Mouse (Mus musculus): ENCODE results near the gene Fndc8.

Gene Fndc8

DNA sequence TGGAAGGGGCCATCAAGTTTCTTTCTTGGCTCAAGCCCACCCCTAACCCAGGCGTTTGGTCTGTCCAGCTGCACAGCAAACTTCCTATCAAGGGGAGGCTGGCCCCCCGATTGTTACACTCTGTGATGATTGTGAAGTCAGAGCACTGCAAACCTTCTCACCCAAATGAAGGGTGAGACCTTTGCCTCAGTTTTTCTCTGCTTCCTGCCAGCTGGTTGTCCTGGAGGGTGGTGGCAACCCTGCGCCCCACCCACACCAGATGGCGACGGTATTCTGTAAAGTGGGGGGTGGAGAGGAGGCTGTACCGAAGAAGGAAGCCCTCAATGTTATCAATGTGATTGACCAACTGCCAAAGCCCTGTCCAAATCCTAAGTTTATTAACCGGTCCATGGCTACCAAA is at the start of gene Fndc8:
Gene Fndc8 (plus strand): TSS at position 189 of the 400 bp plus-strand sequence.
- no peak for DNase-seq (ENCODE audit: low read depth, low spot score)

DNA sequence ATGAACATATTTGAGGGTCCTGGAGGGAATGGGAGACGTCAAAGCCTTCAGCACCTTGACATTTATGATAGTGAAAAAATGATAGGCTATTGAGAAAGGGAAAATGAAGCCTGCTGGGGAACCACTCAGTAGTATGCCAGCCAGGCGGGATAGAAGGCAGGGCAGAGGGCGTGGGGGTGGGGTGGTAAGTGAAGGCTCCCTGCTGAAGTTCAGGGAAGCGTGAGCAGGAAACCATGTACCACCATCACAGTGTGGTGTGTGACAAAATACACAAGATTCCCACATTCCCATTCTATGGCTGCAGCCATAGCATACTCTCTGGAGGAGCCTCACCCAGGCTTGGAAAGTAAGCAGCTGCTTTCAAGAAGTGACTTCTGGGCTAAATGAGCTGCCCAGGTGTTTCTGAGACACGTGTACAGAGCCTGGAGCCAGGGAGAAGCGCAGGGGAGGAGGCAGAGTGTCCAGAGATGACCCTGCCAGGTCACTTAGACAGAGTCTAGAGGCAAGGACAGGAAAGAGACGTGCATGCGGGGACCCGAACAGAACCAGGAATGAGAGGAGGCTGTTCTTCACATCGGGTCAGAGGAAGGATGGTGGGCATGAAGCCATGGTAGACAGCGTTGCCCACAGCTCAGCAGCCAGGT is 47.0 kb upstream of the Fndc8 start:
- DNase-seq (ENCODE audit: low read depth, low spot score): no peak

DNA sequence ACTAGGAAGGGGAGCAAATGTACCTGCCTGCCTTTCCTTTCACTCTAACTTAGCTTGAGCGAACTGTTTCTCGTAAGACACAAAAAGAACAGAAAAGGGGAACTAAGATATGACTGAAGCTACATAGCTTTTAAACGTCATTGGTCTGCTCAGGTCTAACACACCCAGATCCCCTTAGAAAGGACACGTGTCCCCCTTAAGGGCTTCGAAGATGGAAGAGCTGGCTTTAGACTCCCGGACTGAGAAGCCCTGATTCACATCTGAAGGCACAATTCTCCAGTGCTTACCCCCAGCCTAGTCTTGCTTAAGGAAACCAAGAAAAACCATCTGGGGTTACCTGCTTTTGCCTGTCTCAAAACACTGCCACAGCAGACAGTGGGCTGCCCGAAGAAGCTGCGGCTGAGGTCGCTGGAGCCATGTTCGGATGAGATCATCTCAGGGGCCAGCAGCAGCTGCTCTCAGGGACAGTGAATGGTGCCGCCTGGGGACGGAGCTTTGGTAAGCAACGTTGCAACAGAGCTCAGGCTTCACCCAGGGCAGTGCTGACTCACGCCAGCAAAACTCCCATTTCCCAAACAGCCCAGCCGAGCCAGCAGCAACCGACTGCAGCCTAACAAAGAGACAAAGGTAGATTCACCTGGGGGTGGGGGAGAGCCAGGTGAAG is 46.4 kb upstream of the Fndc8 start:
- DNase-seq (ENCODE audit: low read depth, low spot score): no peak

DNA sequence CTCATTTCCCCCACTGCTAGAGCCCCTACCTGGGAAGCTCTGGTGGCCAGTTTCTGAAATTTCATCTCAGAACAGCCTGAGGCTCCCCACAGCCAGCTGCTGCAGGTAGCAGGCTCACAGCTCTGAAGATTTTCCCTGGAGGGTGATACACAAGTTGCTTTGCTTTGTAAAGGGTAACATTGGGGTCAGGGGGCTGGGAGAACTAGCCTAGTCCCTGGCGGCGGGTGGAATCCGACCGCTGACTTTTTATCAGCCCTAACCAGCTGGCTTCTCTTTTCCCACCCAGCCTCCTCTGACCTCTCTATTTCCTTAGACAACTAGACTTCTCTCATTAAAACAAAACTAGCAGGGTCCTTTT is 45.9 kb upstream of the Fndc8 start:
- DNase-seq (ENCODE audit: low read depth, low spot score): no peak

DNA sequence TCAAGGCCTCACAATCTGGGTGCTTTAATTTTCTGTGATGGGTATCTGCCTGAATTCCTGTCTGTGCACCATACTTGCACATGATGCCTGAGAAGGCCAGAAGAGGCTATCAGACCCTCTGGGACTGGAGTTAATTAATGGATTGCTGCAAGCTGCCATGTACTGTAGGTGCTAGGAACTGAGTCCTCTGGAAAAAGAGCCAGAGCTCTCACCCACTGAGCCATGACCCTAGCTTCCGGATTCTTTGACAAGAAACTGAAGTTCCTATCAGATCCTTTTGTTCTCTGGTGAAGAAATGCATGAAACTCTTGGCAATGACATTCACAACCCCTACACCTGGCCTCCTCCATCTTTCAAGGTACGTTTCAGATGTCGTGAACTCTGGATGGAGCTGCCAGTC is 45.0 kb upstream of the Fndc8 start:
- no peak for DNase-seq (ENCODE audit: low read depth, low spot score)

DNA sequence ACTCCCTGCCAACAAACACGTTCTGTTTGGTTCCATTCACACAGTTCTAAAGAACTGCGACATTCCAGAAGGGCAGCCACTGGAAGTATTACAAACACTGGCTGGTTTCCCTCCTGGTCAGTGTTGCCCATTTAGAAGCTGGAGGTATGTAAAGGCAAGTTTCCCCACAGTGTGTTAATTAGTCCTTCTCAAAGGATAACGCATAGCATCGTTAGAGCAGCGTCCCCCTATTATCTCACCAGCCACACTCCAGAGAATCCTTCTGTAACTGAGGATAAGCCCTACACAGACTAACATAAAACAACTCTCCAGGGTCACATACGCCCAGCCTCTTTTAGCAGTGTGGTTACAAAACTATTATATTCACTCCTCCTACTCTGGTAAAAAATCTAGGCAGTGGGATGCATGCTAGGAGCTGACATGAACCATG is 44.3 kb upstream of the Fndc8 start:
- DNase-seq (ENCODE audit: low read depth, low spot score): no peak

DNA sequence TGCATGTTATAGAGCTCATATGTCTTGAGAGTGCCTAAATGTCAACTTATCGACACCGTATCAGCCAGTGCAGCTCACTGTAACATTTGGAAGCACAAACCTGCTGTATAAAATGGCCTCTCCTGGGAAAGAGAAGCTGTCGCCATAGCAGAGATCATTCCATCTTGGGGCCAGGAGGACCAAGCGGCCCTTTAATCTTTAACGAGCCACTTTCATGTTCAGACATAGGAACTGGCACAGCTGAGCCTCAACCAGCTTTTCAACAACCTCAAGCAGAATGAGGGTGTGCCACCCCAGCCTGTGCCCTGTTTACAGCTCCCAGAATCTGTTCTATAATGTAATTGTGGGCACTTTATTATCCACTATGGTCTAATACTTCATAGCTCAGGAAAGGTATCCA is 41.7 kb upstream of the Fndc8 start:
- DNase-seq (ENCODE audit: low read depth, low spot score): no peak

DNA sequence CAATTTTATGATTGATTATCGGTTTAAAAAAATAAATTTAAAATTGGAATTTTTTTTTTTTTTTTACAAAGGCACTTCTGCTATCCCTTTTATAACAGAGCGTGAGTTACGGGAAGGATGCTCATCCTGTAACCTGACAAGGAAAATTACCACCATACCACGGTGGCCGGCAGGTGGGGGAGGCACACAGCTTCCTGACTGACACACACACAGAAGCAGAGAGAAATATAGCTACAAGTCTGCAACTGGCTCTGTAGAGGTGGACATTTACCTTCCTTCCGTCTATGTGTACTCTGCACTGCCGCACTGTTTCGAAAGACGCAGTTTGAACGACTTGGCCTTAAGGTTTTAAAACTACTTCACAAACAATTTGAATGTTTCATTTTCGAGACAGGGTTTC is 39.8 kb upstream of the Fndc8 start:
- DNase-seq (ENCODE audit: low read depth, low spot score): no peak

DNA sequence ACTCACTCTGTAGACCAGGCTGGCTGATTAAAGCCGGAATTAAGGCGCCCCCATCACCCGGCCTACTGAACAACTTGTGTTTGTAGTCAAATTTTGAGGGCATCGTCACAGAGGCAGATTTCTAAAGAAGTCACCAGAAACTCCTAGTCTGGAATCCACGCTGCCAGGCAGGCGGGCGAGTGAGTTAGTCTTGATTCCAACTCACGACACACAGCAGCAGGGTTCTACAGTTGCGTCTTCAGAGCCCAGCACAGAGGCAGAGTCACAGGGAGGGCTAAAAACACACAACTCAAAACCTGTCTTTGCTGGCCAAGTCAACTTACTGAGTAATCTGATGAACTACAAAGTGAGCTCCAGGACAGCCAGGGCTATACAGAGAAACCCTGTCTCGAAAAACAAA is 39.4 kb upstream of the Fndc8 start:
- DNase-seq (ENCODE audit: low read depth, low spot score): no peak

DNA sequence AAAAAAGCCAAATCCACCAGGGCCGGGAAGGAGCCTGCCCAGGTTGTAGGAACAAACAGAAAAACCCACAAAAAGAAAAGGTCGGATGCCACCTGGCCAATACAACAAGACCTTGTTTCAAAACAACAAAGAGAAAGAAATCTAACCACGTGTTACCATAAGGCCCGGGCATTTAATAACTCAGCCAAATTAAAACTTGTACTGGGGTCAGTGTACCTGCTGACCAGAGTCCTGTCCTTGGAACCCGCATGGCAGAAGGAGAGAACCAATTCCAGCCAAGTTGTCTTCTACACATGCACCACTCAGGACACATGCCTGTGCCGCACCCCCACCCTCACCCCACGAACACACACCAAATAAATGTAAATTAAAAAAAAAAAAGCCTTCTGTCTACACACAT is 39.0 kb upstream of the Fndc8 start:
- DNase-seq (ENCODE audit: low read depth, low spot score): no peak

DNA sequence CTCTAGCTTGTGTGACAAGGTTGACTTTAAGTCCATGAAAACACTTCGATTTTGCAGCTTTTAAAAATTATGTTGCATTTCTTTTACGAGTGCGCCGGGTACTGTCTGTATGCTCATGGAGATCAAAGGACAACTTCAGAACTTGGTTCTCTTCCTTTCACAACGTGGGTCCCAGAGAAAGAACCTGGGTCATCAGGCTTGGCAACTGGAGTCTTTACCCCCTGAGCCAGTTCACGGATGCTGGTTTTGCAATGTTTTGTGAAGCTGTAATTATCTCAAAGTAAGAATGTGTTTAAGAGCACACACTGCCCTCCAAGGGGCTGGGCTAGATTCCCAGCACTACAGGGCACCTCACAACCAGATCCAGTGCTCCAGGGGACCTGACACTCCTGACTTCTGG is 37.8 kb upstream of the Fndc8 start:
- no peak for DNase-seq (ENCODE audit: low read depth, low spot score)

DNA sequence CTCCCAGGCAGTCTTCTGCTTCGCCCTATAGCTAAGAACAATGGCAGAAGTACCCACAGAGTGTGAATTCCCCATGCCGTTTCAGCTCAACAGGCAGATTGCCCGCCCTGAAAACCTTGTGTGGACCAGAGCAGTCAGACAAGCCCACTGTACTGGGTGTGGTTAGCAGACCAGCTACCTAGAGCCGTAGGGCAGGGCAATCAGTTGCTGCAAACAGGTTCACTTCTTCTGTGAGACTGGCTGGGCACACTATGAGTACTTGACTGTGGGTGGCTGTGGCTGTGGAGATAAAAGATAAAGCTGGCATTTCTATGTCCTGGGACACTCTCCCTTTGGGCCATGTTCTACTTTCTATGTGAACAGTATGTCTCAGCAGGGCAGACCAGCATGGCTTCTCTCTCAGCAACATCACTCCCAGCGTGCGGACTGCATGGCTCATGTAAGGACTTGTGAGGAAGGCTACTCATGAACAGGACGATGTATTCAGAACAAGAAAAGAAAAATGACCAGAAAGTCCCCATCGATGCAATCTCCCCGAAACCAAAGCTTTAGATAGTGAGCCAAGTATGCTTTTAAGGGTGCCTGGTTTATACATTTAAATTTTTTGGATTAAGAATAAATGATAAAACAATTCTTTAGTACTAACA is 36.5 kb upstream of the Fndc8 start:
- peak; percentile 42 for DNase-seq (ENCODE audit: low read depth, low spot score)

DNA sequence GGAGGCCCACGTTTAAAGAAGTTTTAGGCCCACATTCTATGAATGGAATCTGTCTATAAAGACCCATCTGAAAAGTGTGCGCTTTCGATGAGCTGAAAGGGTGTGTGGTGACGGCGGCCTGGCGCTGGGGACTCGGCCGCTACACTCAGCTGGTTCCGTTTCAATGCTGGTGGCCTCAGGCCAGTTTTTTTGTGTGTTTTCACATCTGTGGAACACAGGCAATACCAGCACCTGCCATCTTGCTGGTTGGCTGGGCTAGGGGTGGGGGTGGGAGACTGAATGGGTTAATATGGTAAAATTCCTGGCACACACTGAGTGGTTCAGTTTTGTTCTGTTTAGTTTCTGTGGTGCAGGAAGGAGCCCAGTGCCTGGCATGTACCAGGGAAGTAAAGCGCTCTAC is 35.9 kb upstream of the Fndc8 start:
- no peak for DNase-seq (ENCODE audit: low read depth, low spot score)

DNA sequence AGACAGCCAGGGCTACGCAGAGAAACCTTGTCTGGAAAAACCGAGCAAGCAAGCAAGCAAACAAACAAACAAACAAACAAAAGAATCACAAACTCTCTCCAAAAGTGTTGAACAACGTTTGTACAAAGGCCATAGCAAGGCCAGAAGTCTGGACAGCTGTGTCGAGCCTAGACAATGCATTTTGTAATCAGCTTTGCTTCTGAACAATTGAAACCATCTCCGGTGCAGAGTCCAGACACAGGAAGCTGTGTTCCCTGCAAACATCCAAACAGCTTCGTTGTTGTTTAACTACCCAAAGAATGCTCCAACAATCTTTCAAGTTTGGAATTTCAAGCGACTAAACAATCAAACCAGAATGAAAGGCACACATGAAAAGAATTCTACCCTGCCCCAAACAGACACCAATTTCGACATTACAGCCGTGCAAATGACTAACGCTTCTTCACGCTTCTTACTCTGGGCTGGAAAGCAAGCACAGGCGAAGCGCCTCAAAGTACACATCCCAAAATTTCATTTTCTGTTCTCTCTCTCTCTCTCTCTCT is 34.5 kb upstream of the Fndc8 start:
- peak; percentile 84 for DNase-seq (ENCODE audit: low read depth, low spot score)

DNA sequence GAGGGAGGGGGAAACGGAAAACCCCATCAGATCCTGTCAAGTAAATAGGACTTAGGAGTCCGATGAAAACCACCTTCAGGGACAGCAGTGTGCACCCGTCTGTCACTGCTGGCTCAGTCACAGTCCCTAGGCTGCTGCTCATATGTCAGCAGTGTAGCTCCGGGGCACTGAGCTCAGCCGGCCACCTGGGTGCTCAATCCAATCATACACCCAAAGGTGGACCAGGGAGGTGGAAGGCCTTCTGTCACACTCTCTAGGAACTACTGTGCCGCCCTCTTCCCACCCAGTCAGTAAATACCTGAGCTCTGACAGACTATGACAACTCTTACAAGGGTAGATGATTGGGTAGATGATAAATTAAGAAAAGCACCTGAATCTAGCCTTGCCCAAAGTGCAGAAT is 31.2 kb upstream of the Fndc8 start:
- DNase-seq (ENCODE audit: low read depth, low spot score): no peak

DNA sequence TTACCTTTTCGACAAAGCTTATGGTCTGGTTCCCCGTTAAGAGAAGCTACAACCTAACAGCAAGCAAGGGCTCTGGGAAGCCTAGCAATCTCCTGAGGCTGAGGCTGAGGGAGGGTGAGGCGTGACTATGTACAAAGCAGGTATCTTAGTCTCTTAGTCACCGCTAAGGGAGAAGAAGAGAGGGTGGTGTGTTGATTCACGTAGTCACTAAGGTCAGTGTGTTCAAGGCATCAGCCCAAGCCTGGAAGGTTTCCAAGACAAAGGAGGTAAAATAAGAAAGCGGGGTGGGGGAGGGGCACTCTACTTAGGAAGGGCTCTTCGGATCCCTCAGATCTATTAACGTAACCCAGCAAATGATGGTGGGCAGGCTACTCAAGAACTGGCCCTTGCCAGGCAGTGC is 30.4 kb upstream of the Fndc8 start:
- no peak for DNase-seq (ENCODE audit: low read depth, low spot score)

DNA sequence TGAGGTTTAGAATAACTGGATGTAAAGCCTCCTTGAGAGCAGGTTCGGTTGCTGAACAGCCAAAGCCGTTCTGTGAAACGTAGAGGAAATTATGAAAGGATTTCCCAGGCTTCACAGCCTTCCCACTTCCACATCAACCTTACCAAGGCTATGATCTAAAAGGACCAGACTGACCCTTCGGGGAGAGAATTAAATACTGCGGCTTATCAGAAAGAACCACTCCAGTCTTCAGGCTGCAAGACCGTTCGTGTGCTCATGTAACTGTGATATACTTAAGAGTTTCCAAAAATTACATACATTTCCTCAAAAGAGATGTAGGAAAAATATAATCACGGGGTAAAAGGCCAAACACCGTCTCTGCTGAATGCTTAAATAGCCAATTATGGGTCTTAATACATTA is 29.3 kb upstream of the Fndc8 start:
- no peak for DNase-seq (ENCODE audit: low read depth, low spot score)

DNA sequence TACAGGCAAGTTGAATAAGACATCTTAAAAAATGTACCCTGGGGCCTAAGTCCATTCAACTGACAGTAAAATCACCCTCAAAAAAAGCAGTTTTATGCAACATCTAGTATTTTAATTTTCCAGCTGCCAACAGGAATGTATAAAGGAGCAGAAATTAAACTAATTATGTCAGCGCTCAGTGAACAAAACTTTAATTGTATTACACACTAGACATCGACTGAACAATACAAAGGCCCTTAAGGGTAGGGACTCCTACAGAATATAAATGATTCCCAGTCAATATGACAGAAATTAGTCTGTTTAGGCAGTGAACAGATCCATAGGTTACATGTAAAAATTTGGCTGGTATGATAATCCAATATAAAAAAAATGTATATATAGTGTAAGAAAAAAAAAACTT is 28.9 kb upstream of the Fndc8 start:
- no peak for DNase-seq (ENCODE audit: low read depth, low spot score)

DNA sequence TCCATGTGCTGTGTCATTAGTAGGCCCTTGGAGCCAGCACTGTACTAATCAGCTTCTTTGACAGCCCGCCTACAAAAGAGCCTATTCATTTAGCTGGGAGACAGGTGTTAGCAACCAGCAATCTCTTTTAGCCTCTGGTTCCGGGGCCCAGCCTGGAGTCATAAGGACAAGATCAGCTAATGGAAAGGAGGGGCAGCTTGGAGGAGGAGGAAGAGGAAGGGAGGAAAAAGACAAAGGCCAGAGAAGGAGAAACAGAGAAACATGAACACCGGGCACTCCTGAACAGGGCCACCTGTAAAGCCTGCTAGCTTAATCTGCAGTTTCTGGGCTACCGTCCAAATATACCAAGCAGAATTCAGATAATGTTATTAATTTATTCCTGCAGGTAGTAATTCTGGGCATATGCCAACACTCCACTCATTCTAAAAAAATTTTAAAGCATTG is 28.4 kb upstream of the Fndc8 start:
- DNase-seq (ENCODE audit: low read depth, low spot score): no peak

DNA sequence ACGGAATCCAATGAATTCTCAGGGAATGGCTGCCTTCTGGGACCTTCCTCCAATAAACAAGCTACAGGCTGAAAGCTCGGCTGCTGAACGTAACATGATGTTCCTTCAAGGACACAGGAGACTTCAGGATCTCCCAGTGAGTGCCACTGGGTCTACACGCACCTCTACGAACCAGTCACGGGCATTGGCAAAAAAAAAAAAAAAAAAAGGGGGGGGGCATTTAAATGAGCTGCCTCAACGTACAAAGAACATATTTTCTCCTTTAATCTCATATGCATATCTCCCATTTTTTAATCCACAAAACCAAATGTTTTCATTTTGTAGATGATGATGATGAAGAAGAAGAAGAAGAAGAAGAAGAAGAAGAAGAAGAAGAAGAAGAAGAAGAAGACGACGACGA is 26.0 kb upstream of the Fndc8 start:
- DNase-seq (ENCODE audit: low read depth, low spot score): no peak

DNA sequence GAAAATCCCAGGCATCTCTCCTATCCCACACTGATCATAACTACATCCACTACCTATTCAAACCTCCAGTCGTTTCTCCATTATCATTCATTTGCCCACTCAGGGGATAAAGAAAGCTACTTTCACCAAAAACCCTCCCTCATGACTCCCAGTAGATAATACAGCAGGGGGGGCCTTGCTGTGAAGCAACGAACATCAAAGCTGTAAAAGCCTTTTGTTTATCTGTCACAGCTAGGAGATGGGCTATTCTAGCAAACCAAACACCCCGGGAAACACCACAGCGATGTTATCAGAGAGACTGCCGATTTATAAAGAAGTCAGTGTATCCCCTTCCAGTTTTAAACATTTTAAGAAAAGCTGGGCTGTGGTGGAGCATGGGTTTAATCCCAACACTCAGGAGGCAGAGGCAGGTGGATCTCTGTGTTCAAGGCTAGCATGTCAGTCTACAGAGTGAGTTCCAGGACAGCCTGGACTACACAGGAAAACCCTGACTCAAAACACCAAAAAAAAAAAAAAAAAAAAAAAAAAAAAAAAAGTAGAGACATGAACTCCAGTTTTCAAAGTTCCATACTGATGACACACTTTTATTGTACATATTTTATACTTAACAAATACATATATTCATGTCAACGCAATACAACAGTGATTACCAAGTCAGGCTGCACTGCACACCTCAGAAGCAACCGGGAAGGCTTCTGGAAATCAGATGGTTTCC is 24.9 kb upstream of the Fndc8 start:
- peak; percentile 51 for DNase-seq (ENCODE audit: low read depth, low spot score)

DNA sequence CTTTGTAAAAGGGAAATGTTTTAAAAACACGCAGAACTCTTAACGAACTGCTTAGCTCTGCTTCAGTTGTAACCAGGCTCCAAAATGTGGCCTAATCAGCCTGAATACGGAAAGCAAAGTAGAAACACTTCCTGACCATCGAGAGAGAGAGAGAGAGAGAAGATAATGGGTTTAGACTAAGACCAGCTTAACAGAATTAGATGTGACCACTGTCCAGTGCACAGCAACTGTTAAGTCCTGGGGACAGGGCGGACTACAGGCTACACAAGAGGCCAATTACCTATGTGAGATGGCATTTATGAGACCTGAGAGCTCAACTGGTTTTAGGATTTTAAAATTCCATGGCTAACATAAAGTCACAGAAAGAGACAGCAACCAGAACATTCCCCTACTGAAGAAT is 24.0 kb upstream of the Fndc8 start:
- no peak for DNase-seq (ENCODE audit: low read depth, low spot score)
